Mouse (Mus musculus): ENCODE measurements around the gene Hsd17b6. TPM values are rescaled to one million over a fixed set of nuclear protein-coding genes. Genes with fewer than 3 reads are reported as not detected.

The Hsd17b6 gene
- polyA plus RNA-seq, 1 experiment from 2014 or later: not detected

GRCm38 (mm10) chr10:127962451-127962850 is 45.0 kb downstream of the Hsd17b6 start:
- TF ChIP-seq CTCF (IDR thresholded peaks at IDR 0.05; ENCODE audit: low read depth): no peak
- no peak for ATAC-seq (ENCODE audit: insufficient read depth)
- H3K9me3 ChIP-seq (ENCODE audit: low read depth, low read length): no peaks in the 10 kb centered on the region
- no peaks in the 10 kb centered on the region for H3K4me1 ChIP-seq (ENCODE audit: insufficient read depth)
- no peak for DNase-seq
- H3K9ac ChIP-seq: no peak overlapping the region
- no peaks in the 10 kb centered on the region for H3K27me3 ChIP-seq (ENCODE audit: insufficient read depth, low read length)
- WGBS: 59% methylated on average over 3 of the region's 3 CpGs
- no peak overlapping the region for H3K4me3 ChIP-seq (ENCODE audit: low read depth, low read length)
- H3K27ac ChIP-seq (ENCODE audit: low read depth): no peak overlapping the region
- no peak overlapping the region for H3K4me2 ChIP-seq
- H3K36me3 ChIP-seq (ENCODE audit: insufficient read depth): no peaks in the 10 kb centered on the region

GRCm38 (mm10) chr10:127959161-127959679 is 48.2 kb downstream of the Hsd17b6 start:
- TF ChIP-seq CTCF (IDR thresholded peaks at IDR 0.05; ENCODE audit: low read depth): no peak
- Histone ChIP-seq H3K27ac (ENCODE audit: low read depth) (no peak overlapping the region), H3K9me3 (ENCODE audit: low read depth, low read length) (no peaks in the 10 kb centered on the region), H3K36me3 (ENCODE audit: insufficient read depth) (no peaks in the 10 kb centered on the region), H3K4me2 (no peak overlapping the region), H3K4me3 (ENCODE audit: low read depth, low read length) (no peak overlapping the region), H3K27me3 (ENCODE audit: insufficient read depth, low read length) (no peaks in the 10 kb centered on the region), H3K9ac (no peak overlapping the region), H3K4me1 (ENCODE audit: insufficient read depth) (no peaks in the 10 kb centered on the region)
- no peak for DNase-seq
- no peak for ATAC-seq (ENCODE audit: insufficient read depth)
- 86% methylated on average over 7 of the region's 7 CpGs for WGBS

- no peak overlapping the region for H3K27ac ChIP-seq (ENCODE audit: low read depth)
- H3K4me3 ChIP-seq (ENCODE audit: low read depth, low read length): no peak overlapping the region
- H3K4me2 ChIP-seq: no peak overlapping the region
- ATAC-seq (ENCODE audit: insufficient read depth) (no peak), DNase-seq (peak; percentile 82)
- 49% methylated on average over 16 of the region's 16 CpGs for whole genome bisulfite sequencing
- no peak overlapping the region for H3K9ac ChIP-seq
- no peaks in the 10 kb centered on the region for H3K27me3 ChIP-seq (ENCODE audit: insufficient read depth, low read length)
- no peaks in the 10 kb centered on the region for H3K4me1 ChIP-seq (ENCODE audit: insufficient read depth)
- H3K36me3 ChIP-seq (ENCODE audit: insufficient read depth): no peaks in the 10 kb centered on the region
- H3K9me3 ChIP-seq (ENCODE audit: low read depth, low read length): no peaks in the 10 kb centered on the region
- TF ChIP-seq CTCF (IDR thresholded peaks at IDR 0.05; ENCODE audit: low read depth): peak; percentile 78
Measured at GRCm38 (mm10) chr10:127956168-127956816, 51.1 kb downstream of the Hsd17b6 start.

GRCm38 (mm10) chr10:127955034-127955433 is 52.4 kb downstream of the Hsd17b6 start:
- no peak overlapping the region for H3K4me2 ChIP-seq
- TF ChIP-seq CTCF (IDR thresholded peaks at IDR 0.05; ENCODE audit: low read depth): no peak
- H3K9ac ChIP-seq: no peak overlapping the region
- DNase-seq: no peak
- ATAC-seq (ENCODE audit: insufficient read depth): no peak
- no peaks in the 10 kb centered on the region for H3K4me1 ChIP-seq (ENCODE audit: insufficient read depth)
- H3K9me3 ChIP-seq (ENCODE audit: low read depth, low read length): no peaks in the 10 kb centered on the region
- H3K36me3 ChIP-seq (ENCODE audit: insufficient read depth): no peaks in the 10 kb centered on the region
- no peak overlapping the region for H3K27ac ChIP-seq (ENCODE audit: low read depth)
- no peak overlapping the region for H3K4me3 ChIP-seq (ENCODE audit: low read depth, low read length)
- 53% methylated on average over 4 of the region's 4 CpGs for WGBS
- no peaks in the 10 kb centered on the region for H3K27me3 ChIP-seq (ENCODE audit: insufficient read depth, low read length)

- no peak overlapping the region for H3K4me2 ChIP-seq
- H3K27ac ChIP-seq (ENCODE audit: low read depth): no peak overlapping the region
- no peak for TF ChIP-seq CTCF (IDR thresholded peaks at IDR 0.05; ENCODE audit: low read depth)
- ATAC-seq (ENCODE audit: insufficient read depth) (no peak), DNase-seq (no peak)
- H3K4me3 ChIP-seq (ENCODE audit: low read depth, low read length): no peak overlapping the region
- H3K4me1 ChIP-seq (ENCODE audit: insufficient read depth): no peaks in the 10 kb centered on the region
- H3K9ac ChIP-seq: no peak overlapping the region
- H3K9me3 ChIP-seq (ENCODE audit: low read depth, low read length): no peaks in the 10 kb centered on the region
- no peaks in the 10 kb centered on the region for H3K27me3 ChIP-seq (ENCODE audit: insufficient read depth, low read length)
- no peaks in the 10 kb centered on the region for H3K36me3 ChIP-seq (ENCODE audit: insufficient read depth)
- WGBS: 60% methylated on average over 4 of the region's 4 CpGs
Measured at GRCm38 (mm10) chr10:127951821-127952220, 55.6 kb downstream of the Hsd17b6 start.

- no peaks in the 10 kb centered on the region for H3K27me3 ChIP-seq (ENCODE audit: insufficient read depth, low read length)
- no peaks in the 10 kb centered on the region for H3K4me1 ChIP-seq (ENCODE audit: insufficient read depth)
- H3K9me3 ChIP-seq (ENCODE audit: low read depth, low read length): no peaks in the 10 kb centered on the region
- H3K36me3 ChIP-seq (ENCODE audit: insufficient read depth): no peaks in the 10 kb centered on the region
- WGBS: 74% methylated on average over 9 of the region's 9 CpGs
- no peak overlapping the region for H3K4me2 ChIP-seq
- no peak overlapping the region for H3K9ac ChIP-seq
- no peak for DNase-seq
- TF ChIP-seq CTCF (IDR thresholded peaks at IDR 0.05; ENCODE audit: low read depth): no peak
- no peak for ATAC-seq (ENCODE audit: insufficient read depth)
- no peak overlapping the region for H3K27ac ChIP-seq (ENCODE audit: low read depth)
- no peak overlapping the region for H3K4me3 ChIP-seq (ENCODE audit: low read depth, low read length)
Measured at GRCm38 (mm10) chr10:127951390-127951789, 56.0 kb downstream of the Hsd17b6 start.

- no peak for ATAC-seq (ENCODE audit: insufficient read depth)
- WGBS: 75% methylated on average over 4 of the region's 4 CpGs
- no peak for TF ChIP-seq CTCF (IDR thresholded peaks at IDR 0.05; ENCODE audit: low read depth)
Measured at GRCm38 (mm10) chr10:127949596-127950130, 57.7 kb downstream of the Hsd17b6 start.

More at GRCm38 (mm10) chr10:127949596-127950130, 57.7 kb downstream of the Hsd17b6 start:
- Histone ChIP-seq H3K9ac (no peak overlapping the region), H3K27me3 (ENCODE audit: insufficient read depth, low read length) (no peaks in the 10 kb centered on the region), H3K4me2 (no peak overlapping the region), H3K27ac (ENCODE audit: low read depth) (no peak overlapping the region), H3K4me1 (ENCODE audit: insufficient read depth) (no peaks in the 10 kb centered on the region), H3K4me3 (ENCODE audit: low read depth, low read length) (no peak overlapping the region), H3K36me3 (ENCODE audit: insufficient read depth) (no peaks in the 10 kb centered on the region), H3K9me3 (ENCODE audit: low read depth, low read length) (no peaks in the 10 kb centered on the region)
- no peak for DNase-seq

All from lung, embryonic 14.5 days (tissue).